Mouse (Mus musculus) liver, embryonic 11.5 days (tissue): ENCODE results near the gene Sppl3. TPM values are rescaled to one million over a fixed set of nuclear protein-coding genes. Genes with fewer than 3 reads are reported as not detected.

Source experiments
- ATAC-seq: fragments of 200-750 bp; cut with Nextera tagmentation; replicated peaks from 2 replicates; pipeline ENCODE4 v1.8.0; 2017; ENCODE audit warnings: moderate number of reproducible peaks, mild to moderate bottlenecking, moderate TSS enrichment, moderate library complexity; ENCODE audit not compliant: low FRiP score
- DNase-seq: peaks from one replicate; pipeline ENCODE4 v3.0.0-alpha.2; 2017; ENCODE audit warnings: low spot score
- H3K27ac ChIP-seq: fragments of 300-500 bp; sonication (generic); 2 replicates; pipeline ENCODE4 v1.5.1; 2014; ENCODE audit warnings: mild to moderate bottlenecking, low read depth, low read length, control low read depth
- H3K27me3 ChIP-seq: fragments of 300-500 bp; sonication (generic); replicated peaks from 2 replicates; pipeline ENCODE4 v1.6.1; 2014; ENCODE audit warnings: low read length, mixed read lengths; ENCODE audit not compliant: control insufficient read depth, insufficient read depth
- H3K36me3 ChIP-seq: fragments of 300-500 bp; sonication (generic); 2 replicates; pipeline ENCODE4 v1.6.1; 2014; ENCODE audit warnings: mild to moderate bottlenecking, low read length, moderate library complexity, mixed read lengths; ENCODE audit not compliant: control insufficient read depth, insufficient read depth
- H3K4me1 ChIP-seq: fragments of 300-500 bp; sonication (generic); replicated peaks from 2 replicates; pipeline ENCODE4 v1.6.1; 2014; ENCODE audit warnings: low read length, mixed read lengths; ENCODE audit not compliant: control insufficient read depth, insufficient read depth
- H3K4me2 ChIP-seq: fragments of 300-500 bp; sonication (generic); 2 replicates; pipeline ENCODE4 v1.6.1; 2014; ENCODE audit warnings: mild to moderate bottlenecking, control low read depth, moderate library complexity
- H3K4me3 ChIP-seq: fragments of 300-500 bp; sonication (generic); 2 replicates; pipeline ENCODE4 v1.5.1; 2014; ENCODE audit warnings: low read depth, low read length, control low read depth
- H3K9ac ChIP-seq: fragments of 300-500 bp; sonication (generic); 2 replicates; pipeline ENCODE4 v1.6.1; 2014; ENCODE audit warnings: low read depth, low read length, control low read depth
- H3K9me3 ChIP-seq: fragments of 300-500 bp; sonication (generic); 2 replicates; pipeline ENCODE4 v1.6.1; 2016; ENCODE audit warnings: low read length, inconsistent platforms, mixed read lengths; ENCODE audit not compliant: control insufficient read depth
- WGBS: fragments of 180-500 bp; shearing (Covaris S2); extraction: QIAGEN DNeasy Blood & Tissue Kit; methylation state at CpG from one replicate; pipeline ENCODE4 v1.1.7; 2014; 5-methylcytosine and 5-hydroxymethylcytosine counted together
- polyA plus RNA-seq: library from polyadenylated mRNA; unstranded; fragments of >200 nt; fragmentation: Nextera tagmentation; extraction: Ambion mirVana; gene quantifications from 2 replicates; pipeline ENCODE4 v1.2.1, GENCODE M21; 2014

The Sppl3 gene
- polyA plus RNA-seq, 1 experiment from 2014 or later: 17.6 TPM

DNA sequence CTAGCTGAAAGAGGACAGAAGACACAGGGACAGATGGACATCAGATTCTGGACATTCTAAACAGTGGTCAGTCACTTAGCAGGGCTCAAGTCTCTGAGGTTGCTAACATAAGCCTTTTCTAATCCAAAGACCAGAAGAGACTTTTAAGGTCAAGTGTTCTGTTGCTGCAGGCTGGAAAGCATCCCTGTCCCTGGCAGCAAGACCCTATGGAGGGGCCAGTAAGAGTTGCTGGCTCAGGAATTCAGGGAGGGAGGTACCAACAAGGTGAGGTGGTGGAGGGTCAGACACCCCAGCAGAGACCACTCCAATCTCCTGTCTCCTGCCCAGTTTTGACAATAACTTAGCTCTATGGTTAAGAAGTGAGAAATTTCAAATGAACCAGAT lies 135.8 kb downstream of the Sppl3 start:
- Histone ChIP-seq H3K27me3 (no peaks in the 10 kb centered on the region), H3K36me3 (peaks cover 48% of the 10 kb centered on the region), H3K27ac (no peak overlapping the region), H3K9ac (no peak overlapping the region), H3K4me1 (no peaks in the 10 kb centered on the region), H3K9me3 (no peaks in the 10 kb centered on the region), H3K4me3 (no peak overlapping the region), H3K4me2 (no peak overlapping the region)
- no peak for ATAC-seq
- DNase-seq: no peak

DNA sequence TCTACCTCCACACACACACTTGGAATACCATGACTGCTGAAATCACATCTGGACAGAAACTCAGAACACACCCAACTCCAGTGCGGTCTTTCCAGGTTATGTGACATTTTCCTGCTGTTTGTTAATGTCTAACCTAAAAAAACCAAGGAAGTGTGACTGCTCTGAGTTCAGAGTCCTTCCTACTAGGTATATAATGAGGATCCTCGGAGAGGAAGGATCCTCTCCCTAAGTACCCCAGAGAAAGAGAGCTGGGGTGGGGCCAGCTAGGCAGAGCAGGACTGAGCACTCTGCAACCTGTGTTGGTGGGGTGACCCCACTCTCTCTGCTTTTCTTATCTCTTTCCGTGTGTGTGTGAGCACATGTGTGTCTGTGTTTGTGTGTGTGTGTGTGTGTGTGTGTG lies 136.5 kb downstream of the Sppl3 start:
- Histone ChIP-seq H3K27ac (no peak overlapping the region), H3K4me3 (no peak overlapping the region), H3K36me3 (peaks cover 48% of the 10 kb centered on the region), H3K4me2 (no peak overlapping the region), H3K9me3 (no peaks in the 10 kb centered on the region), H3K9ac (no peak overlapping the region), H3K4me1 (no peaks in the 10 kb centered on the region), H3K27me3 (no peaks in the 10 kb centered on the region)
- WGBS: 76% methylated on average over 3 of the region's 3 CpGs
- ATAC-seq (no peak), DNase-seq (no peak)

DNA sequence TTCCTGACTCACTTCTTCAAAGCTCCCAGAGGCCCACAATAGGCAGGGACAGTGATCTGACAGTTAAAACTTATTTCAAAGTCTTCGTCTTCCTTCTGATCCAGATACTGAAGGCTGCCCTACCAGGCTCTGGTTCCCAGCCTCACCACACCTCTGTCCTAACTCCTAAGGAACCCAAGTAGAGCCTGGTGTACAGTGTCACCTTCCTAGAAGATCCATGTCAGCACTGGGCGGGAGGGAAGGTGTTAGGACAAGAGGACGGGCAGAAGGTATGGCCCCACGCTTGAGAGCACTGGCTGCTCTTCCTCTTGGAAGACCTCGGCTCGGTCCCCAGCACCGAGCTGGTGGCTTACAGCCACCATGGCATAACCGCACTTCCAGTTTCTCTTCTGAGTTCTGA lies 137.4 kb downstream of the Sppl3 start:
- H3K4me3 ChIP-seq: no peak overlapping the region
- DNase-seq: no peak
- H3K4me2 ChIP-seq: no peak overlapping the region
- H3K36me3 ChIP-seq: peaks cover 48% of the 10 kb centered on the region
- H3K9me3 ChIP-seq: no peaks in the 10 kb centered on the region
- no peak overlapping the region for H3K27ac ChIP-seq
- 89% methylated on average over 8 of the region's 8 CpGs for WGBS
- H3K27me3 ChIP-seq: no peaks in the 10 kb centered on the region
- H3K4me1 ChIP-seq: peaks cover 10% of the 10 kb centered on the region
- ATAC-seq: no peak
- no peak overlapping the region for H3K9ac ChIP-seq

Other genes with a start within 250 kb of the Sppl3 start
- gene Ankrd13a, start 236.5 kb upstream of the Sppl3 start, polyA plus RNA-seq: 81.2 and 96.5 TPM in 2 replicates
- gene Git2, start 235.6 kb upstream of the Sppl3 start, polyA plus RNA-seq: 37.5 and 46.1 TPM in 2 replicates
- gene 1500011B03Rik, start 187.7 kb upstream of the Sppl3 start, polyA plus RNA-seq: 70.3 and 75.6 TPM in 2 replicates
- gene 4930519G04Rik, start 157.5 kb upstream of the Sppl3 start, polyA plus RNA-seq: not detected in 2 replicates
- 0.12 TPM in 1 of 2 replicates, not detected in the other for gene Gm9936, start 152.5 kb upstream of the Sppl3 start, polyA plus RNA-seq
- 4.1 and 4.4 TPM in 2 replicates for gene Oasl2, start 114.2 kb upstream of the Sppl3 start, polyA plus RNA-seq
- 0.36 and 0.55 TPM in 2 replicates for gene Oasl1, start 87.9 kb upstream of the Sppl3 start, polyA plus RNA-seq
- 37.1 and 40.3 TPM in 2 replicates for gene 2210016L21Rik, start 69.0 kb upstream of the Sppl3 start, polyA plus RNA-seq
- 2.7 and 4.1 TPM in 2 replicates for gene Hnf1a, start 40.0 kb upstream of the Sppl3 start, polyA plus RNA-seq
- gene Gm10401, start 87.2 kb downstream of the Sppl3 start, polyA plus RNA-seq: 19.5 and 25.1 TPM in 2 replicates
- 35.5 and 37.4 TPM in 2 replicates for gene Acads, start 108.2 kb downstream of the Sppl3 start, polyA plus RNA-seq
- 26.8 and 27.3 TPM in 2 replicates for gene Unc119b, start 123.8 kb downstream of the Sppl3 start, polyA plus RNA-seq
- gene Mlec, start 147.0 kb downstream of the Sppl3 start, polyA plus RNA-seq: 56.2 and 59.5 TPM in 2 replicates
- 0.89 and 1.4 TPM in 2 replicates for gene Cabp1, start 183.2 kb downstream of the Sppl3 start, polyA plus RNA-seq
- gene Pop5, start 224.7 kb downstream of the Sppl3 start, polyA plus RNA-seq: 171 and 181 TPM in 2 replicates